Mouse (Mus musculus) small intestine, adult 2 months (tissue): ENCODE measurements around the gene Cacnb4. TPM values are rescaled to one million over a fixed set of nuclear protein-coding genes. Genes with fewer than 3 reads are reported as not detected.

Source experiments
- H3K27ac ChIP-seq: fragments of 200-500 bp; 2 replicates; pipeline ENCODE4 v1.5.1; 2012; ENCODE audit warnings: low read depth, low read length, control low read depth, inconsistent platforms; ENCODE audit not compliant: insufficient read depth
- H3K27me3 ChIP-seq: fragments of 200-500 bp; 2 replicates; pipeline ENCODE4 v1.6.1; 2012; ENCODE audit warnings: mild to moderate bottlenecking, moderate library complexity, low read length, inconsistent platforms; ENCODE audit not compliant: control insufficient read depth, insufficient read depth
- H3K36me3 ChIP-seq: fragments of 200-500 bp; 2 replicates; pipeline ENCODE4 v1.6.1; 2012; ENCODE audit warnings: mild to moderate bottlenecking, low read length, control low read depth, inconsistent platforms; ENCODE audit not compliant: control insufficient read depth, insufficient read depth
- H3K4me1 ChIP-seq: fragments of 200-500 bp; 2 replicates; pipeline ENCODE4 v1.6.1; 2012; ENCODE audit warnings: low read length, inconsistent platforms, mixed read lengths; ENCODE audit not compliant: control insufficient read depth, insufficient read depth, insufficient read length
- H3K4me3 ChIP-seq: fragments of 200-500 bp; 2 replicates; pipeline ENCODE4 v1.5.1; 2012; ENCODE audit warnings: low read depth, mild to moderate bottlenecking, control low read depth, inconsistent platforms, low read length, moderate library complexity
- CTCF ChIP-seq: fragments of 200-500 bp; IDR thresholded peaks from 2 replicates; pipeline ENCODE4 v1.5.1; 2012; ENCODE audit warnings: low read depth, mild to moderate bottlenecking, control low read depth, inconsistent platforms, low read length, moderate library complexity, mixed read lengths; ENCODE audit not compliant: insufficient replicate concordance, insufficient read length; ENCODE audit errors: extremely low read depth
- POLR2A ChIP-seq: fragments of 200-500 bp; IDR thresholded peaks from 2 replicates; pipeline ENCODE4 v1.6.1; 2012; ENCODE audit warnings: low read depth, mild to moderate bottlenecking, control low read depth, inconsistent platforms, low read length, moderate library complexity
- WGBS: fragments of 180-500 bp; shearing (Covaris S2); methylation state at CpG from one replicate; pipeline ENCODE4 v1.1.7; 2018; 5-methylcytosine and 5-hydroxymethylcytosine counted together
- polyA plus RNA-seq: library from polyadenylated mRNA; depleted of rRNA; stranded (reverse); fragments of >200 nt; gene quantifications from 2 replicates; pipeline ENCODE4 v1.2.3, GENCODE M21; 2012

Gene Cacnb4
- polyA plus RNA-seq, 1 experiment = 0.03 TPM

- TF ChIP-seq POLR2A (no peak), CTCF (no peak)
- H3K36me3 ChIP-seq = no peaks in the 10 kb centered on the region
- H3K4me3 ChIP-seq = no peak overlapping the region
- no peak overlapping the region for H3K27ac ChIP-seq
- peaks cover 2% of the 10 kb centered on the region; the same call in 1 of the 2 replicates for H3K27me3 ChIP-seq
- peaks cover 2% of the 10 kb centered on the region; the same call in 1 of the 2 replicates for H3K4me1 ChIP-seq
- 26% methylated on average over 2 of the region's 2 CpGs for WGBS
Measured at GRCm38 (mm10) chr2:52618804-52619203, 57.8 kb downstream of the Cacnb4 start.

GRCm38 (mm10) chr2:52615429-52615828, 61.2 kb downstream of the Cacnb4 start:
- H3K27ac ChIP-seq = no peak overlapping the region
- TF ChIP-seq CTCF = no peak
- TF ChIP-seq POLR2A = no peak
- no peaks in the 10 kb centered on the region for H3K36me3 ChIP-seq
- no peaks in the 10 kb centered on the region for H3K4me1 ChIP-seq
- H3K4me3 ChIP-seq = no peak overlapping the region
- H3K27me3 ChIP-seq = peaks cover 2% of the 10 kb centered on the region; the same call in 1 of the 2 replicates
- WGBS = 58% methylated on average over 5 of the region's 5 CpGs

- Histone ChIP-seq H3K4me3 (no peak overlapping the region), H3K27me3 (no peaks in the 10 kb centered on the region; the same call in 1 of the 2 replicates), H3K27ac (no peak overlapping the region), H3K36me3 (no peaks in the 10 kb centered on the region), H3K4me1 (no peaks in the 10 kb centered on the region)
- 80% methylated on average over 4 of the region's 4 CpGs for WGBS
- TF ChIP-seq CTCF = no peak
- TF ChIP-seq POLR2A = no peak
Measured at GRCm38 (mm10) chr2:52613888-52614287, 62.7 kb downstream of the Cacnb4 start.

- no peak for TF ChIP-seq POLR2A
- TF ChIP-seq CTCF = no peak
- WGBS = 64% methylated on average over 1 of the region's 1 CpGs
- no peak overlapping the region for H3K4me3 ChIP-seq
- no peaks in the 10 kb centered on the region for H3K27me3 ChIP-seq
- no peaks in the 10 kb centered on the region for H3K36me3 ChIP-seq
- no peak overlapping the region for H3K27ac ChIP-seq
- H3K4me1 ChIP-seq = no peaks in the 10 kb centered on the region
Measured at GRCm38 (mm10) chr2:52609486-52609885, 67.1 kb downstream of the Cacnb4 start.

GRCm38 (mm10) chr2:52607857-52608485, 68.7 kb downstream of the Cacnb4 start:
- Histone ChIP-seq H3K4me1 (no peaks in the 10 kb centered on the region), H3K27ac (no peak overlapping the region), H3K4me3 (no peak overlapping the region), H3K27me3 (no peaks in the 10 kb centered on the region), H3K36me3 (no peaks in the 10 kb centered on the region)
- TF ChIP-seq POLR2A (no peak), CTCF (no peak)
- 75% methylated on average over 5 of the region's 5 CpGs for WGBS

- H3K27ac ChIP-seq = no peak overlapping the region
- WGBS = 79% methylated on average over 4 of the region's 4 CpGs
Measured at GRCm38 (mm10) chr2:52606331-52606730, 70.3 kb downstream of the Cacnb4 start.

GRCm38 (mm10) chr2:52605321-52605720, 71.3 kb downstream of the Cacnb4 start:
- Histone ChIP-seq H3K4me3 (no peak overlapping the region), H3K27ac (no peak overlapping the region), H3K4me1 (no peaks in the 10 kb centered on the region), H3K27me3 (no peaks in the 10 kb centered on the region), H3K36me3 (no peaks in the 10 kb centered on the region)
- TF ChIP-seq POLR2A (no peak), CTCF (no peak)
- WGBS = 30% methylated on average over 4 of the region's 4 CpGs

More at GRCm38 (mm10) chr2:52606331-52606730, 70.3 kb downstream of the Cacnb4 start:
- no peak for TF ChIP-seq POLR2A
- TF ChIP-seq CTCF = no peak
- Histone ChIP-seq H3K4me1 (no peaks in the 10 kb centered on the region), H3K27me3 (no peaks in the 10 kb centered on the region), H3K36me3 (no peaks in the 10 kb centered on the region), H3K4me3 (no peak overlapping the region)

- H3K27ac ChIP-seq = no peak overlapping the region
- 85% methylated on average over 8 of the region's 8 CpGs for WGBS
Measured at GRCm38 (mm10) chr2:52604651-52605020, 72.0 kb downstream of the Cacnb4 start.

More at GRCm38 (mm10) chr2:52604651-52605020, 72.0 kb downstream of the Cacnb4 start:
- Histone ChIP-seq H3K4me1 (no peaks in the 10 kb centered on the region), H3K36me3 (no peaks in the 10 kb centered on the region), H3K27me3 (no peaks in the 10 kb centered on the region), H3K4me3 (no peak overlapping the region)
- TF ChIP-seq CTCF (no peak), POLR2A (no peak)
